Mouse (Mus musculus) granulocyte monocyte progenitor cell, adult 5-6 weeks (primary cell): ENCODE measurements around the gene Olfr323. TPM values are rescaled to one million over a fixed set of nuclear protein-coding genes. Genes with fewer than 3 reads are reported as not detected.

Experiments
- ATAC-seq: replicated peaks from 2 replicates; pipeline ENCODE4 v1.8.0; 2016; ENCODE audit warnings: mild to moderate bottlenecking, moderate TSS enrichment, inconsistent platforms; ENCODE audit not compliant: poor library complexity, severe bottlenecking
- total RNA-seq, 2 experiments: library from RNA; stranded (forward) in 1 of 2; stranded (reverse) in 1 of 2; fragments of 200-712, 200-1000 nt in 1 of 2; fragments of >200 nt in 1 of 2; fragmentation: Nextera tagmentation in 1 of 2; gene quantifications; 2 replicates each; pipeline ENCODE4 v1.2.3; 2014 to 2017

Olfr323 gene
- total RNA-seq, 2 experiments from 2014 or later: not detected

DNA sequence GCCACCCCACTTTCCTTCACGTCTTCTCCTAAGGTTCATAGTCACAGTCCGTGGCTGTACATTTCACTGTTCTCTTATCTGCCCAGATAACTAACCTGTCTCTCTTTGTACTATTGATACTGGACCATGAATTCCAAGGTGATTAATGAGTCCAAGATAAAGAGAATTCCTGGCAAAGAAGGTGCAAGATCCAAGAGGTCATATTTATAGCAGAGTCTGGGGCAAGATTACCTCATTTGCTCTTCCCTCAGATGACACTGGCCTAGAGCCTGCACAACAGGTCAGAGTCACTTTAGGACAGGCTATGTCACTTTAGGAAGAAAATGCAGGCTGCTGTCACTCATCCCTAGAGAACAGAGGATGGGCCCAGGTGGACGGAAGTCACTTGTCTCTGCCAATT is 25.1 kb downstream of the Olfr323 start:
- no peak for ATAC-seq

DNA sequence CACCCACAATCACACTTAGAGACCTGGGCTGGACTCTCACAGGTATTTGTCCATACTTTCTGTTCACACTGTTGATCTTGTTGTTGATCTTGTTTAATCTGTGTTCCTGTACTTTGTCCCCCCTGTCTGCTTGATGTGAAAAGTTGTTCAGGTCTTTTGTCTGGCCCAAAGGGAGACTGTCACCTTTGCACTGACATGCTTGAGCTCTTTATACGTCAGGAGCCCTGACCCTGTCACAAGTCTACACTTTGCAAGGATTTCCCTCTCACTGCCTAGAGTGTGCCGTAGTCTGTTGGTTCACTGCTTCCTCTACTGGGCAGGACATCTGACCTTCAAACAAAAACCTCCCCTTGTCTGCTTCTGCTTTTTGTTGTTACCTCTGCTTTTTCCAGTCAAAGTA is 25.6 kb downstream of the Olfr323 start:
- ATAC-seq: no peak

DNA sequence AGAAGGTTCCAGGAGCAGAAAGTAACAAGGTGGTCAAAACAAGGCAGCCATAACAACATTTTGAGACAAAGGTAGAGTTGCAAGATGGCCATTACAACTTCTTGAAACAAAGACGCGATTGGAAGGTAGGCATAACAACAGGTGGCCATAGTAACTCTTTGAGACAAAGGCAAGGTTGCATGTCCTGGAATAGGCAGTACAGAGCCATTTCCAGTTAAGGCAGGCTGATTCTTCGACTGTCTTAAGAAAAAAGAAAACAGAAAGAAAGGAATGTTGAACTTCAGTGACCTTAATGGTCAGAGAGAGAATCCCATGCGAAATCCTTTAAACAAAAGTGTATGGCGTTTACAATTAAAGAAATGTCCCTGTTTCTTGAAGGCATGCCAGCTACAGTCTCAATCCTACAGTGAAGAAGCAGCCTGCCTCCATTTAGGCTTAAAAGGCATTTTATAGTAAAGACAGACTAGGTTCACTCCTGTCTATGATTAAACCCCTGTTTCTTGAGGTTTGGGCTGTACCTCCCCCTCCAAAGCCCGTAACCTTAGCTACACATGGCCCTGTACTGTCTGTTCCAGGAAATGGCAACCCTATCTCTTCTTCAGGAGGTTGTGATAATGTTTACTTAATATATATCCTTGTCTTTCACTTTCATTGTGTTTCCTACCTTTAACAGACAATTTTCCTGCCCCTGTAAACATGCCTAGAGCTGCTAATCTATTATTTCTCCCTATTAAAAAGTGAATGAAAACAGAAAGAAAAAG is 27.3 kb downstream of the Olfr323 start:
- ATAC-seq: no peak

DNA sequence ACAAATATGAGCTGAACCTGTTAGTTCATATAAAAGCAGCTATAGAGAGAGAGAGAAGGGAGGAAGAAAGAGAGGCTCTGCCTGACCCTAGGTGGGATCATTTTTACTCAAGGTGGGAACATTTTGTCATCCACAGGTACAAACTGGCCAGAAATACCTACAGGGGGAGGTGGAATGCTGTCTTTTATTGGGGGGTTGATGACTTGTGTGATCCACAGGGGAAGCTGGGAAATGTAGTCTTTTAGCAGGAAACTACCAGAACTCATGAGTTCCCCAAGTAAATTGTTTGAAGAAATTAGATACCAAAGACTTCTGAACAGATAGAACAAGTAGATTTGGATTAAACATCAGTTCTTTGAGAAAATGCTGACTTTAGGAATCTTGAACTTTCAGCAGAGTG is 28.2 kb downstream of the Olfr323 start:
- ATAC-seq: no peak

DNA sequence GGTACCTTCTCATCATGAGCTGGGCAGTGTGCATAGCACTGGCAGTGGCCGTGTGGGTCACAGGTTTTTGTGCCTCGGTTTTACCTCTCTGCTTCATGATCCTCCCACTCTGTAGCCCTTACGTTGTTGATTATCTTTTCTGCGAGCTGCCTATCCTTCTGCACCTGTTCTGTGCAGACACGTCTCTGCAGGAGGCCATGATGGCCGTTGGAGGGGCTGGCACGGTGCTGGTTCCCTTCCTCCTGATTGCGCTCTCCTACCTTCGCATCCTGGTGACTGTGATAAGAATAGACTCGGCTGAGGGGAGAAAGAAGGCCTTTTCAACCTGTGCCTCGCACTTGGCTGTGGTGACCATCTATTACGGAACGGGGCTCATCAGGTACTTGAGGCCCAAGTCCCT is 32.5 kb downstream of the Olfr323 start:
- no peak for ATAC-seq

DNA sequence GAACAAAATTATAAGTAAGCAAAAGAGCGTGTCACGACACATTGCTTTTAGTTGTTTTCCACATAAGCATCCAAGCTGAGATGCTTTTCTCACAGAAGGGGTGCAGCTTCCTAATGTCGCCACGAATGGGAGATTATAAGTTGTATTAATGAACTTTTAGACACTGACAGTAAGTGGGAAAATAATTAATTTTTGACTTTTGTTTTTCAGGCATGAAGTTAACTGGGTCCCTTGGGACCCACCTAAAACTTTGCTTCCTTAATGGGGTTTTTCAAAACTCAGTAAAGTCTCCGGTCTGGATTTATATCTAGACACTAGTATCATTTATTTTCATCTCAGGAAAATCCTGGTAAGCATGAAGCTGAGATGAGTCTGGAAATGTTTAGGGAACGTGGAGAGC is 35.5 kb downstream of the Olfr323 start, which contains the start of gene Olfr324:
Olfr324 (plus strand) TSS at position 301 of the 400 bp plus-strand sequence.
- ATAC-seq: no peak

DNA sequence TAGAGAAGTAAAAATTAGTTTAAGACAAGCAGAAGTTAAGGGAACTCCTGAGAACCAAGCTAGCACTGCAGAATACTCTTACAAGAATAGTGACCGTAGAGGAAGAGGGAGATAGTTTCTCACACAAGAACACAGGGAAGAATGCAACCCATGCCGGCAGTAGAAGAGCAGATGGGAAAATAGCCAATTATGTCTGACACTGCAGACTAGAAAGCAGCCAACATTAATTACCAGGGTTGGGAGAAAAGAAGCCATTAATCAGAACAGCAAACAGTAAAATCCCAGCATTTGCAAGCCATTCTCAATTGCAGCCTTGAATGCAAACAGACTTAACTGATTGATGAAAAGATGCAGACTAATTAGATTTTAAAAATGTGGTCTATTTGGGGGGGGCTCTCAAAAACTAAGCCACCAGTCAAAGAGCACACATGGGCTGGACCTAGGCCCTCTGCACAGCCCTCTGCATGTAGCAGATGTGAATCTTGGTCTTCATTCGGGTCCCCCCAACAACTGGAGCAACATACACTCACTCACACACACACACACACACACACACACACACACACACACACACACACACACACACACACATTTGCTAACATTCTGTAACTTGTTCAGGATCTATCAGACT is 41.6 kb downstream of the Olfr323 start:
- no peak for ATAC-seq

DNA sequence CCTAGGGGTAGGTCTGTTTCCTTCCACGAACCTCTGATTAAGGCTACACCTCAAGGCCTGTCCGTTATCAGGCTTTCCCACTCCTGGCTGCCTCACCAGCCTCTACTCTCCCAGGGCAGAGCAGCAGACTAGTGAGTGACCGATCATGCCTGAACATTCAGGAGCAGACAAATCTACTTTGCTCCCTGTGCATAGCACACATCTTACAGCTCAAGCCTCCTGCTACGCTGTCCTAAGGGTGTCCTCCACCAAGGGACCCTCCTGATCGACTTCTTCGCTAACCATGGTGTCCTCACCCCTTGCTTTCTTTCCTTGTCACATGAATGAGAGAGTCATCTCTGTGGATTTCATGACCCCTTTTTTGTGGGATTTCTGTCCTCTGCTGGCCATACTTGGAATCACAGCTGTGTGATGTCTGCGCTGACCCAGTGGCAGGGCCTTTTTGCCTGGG is 42.4 kb downstream of the Olfr323 start:
- no peak for ATAC-seq

DNA sequence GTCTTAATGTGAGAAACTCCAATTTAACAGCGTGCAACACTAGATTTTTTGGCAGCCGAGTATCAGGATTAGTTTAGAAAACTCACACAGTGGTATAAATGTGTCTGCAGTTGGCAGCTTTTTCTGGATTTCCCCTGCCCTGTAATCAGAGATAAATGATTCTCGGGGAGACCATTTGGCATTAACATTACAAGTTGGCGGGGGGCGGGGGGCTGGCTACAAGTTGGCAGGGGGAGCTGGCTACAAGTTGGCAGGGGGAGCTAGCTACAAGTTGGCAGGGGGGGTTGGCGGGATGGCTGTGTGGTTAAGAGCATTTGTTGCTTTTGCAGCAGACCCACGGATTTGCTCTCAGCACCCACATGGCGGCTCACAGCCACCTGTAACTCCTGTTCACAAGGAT is 51.7 kb downstream of the Olfr323 start:
- no peak for ATAC-seq

DNA sequence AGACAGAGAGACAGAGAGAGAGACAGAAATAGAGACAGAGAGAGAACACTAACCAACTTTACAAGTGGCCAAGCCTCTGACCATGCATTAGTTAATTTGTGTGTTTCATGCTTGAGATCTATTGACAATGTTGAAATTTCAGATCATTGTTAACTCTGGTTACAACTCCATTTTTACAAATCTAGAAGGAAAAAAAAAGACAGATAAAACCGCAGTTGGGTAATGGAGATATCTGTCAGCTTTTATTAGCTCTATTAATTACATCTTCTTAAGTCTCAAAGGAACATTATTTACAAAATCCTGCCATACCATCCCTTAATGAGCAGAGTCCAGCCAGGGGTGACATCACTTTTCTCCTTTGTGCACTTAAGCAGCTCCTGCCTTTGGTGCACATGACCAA is 52.9 kb downstream of the Olfr323 start, which contains the start of gene Olfr325:
Olfr325 (plus strand) TSS at position 301 of the 400 bp plus-strand sequence.
- no peak for ATAC-seq

Other genes with a start within 250 kb of the Olfr323 start
- gene 1810065E05Rik, start 209.4 kb downstream of the Olfr323 start, total RNA-seq (2014; fragmentation: Nextera tagmentation): not detected in 2 replicates
- gene 1810065E05Rik, start 209.4 kb downstream of the Olfr323 start, total RNA-seq (2017): not detected in 2 replicates
- not detected in 2 replicates for gene Gm12253, start 197.9 kb downstream of the Olfr323 start, total RNA-seq (2014; fragmentation: Nextera tagmentation)
- not detected in 2 replicates for gene Gm12253, start 197.9 kb downstream of the Olfr323 start, total RNA-seq (2017)
- gene Lypd9, start 177.6 kb downstream of the Olfr323 start, total RNA-seq (2014; fragmentation: Nextera tagmentation): not detected in 2 replicates
- not detected in 2 replicates for gene Lypd9, start 177.6 kb downstream of the Olfr323 start, total RNA-seq (2017)
- not detected in 2 replicates for gene Olfr30, start 168.2 kb downstream of the Olfr323 start, total RNA-seq (2014; fragmentation: Nextera tagmentation)
- gene Olfr30, start 168.2 kb downstream of the Olfr323 start, total RNA-seq (2017): not detected in 2 replicates
- not detected in 2 replicates for gene Olfr332, start 137.9 kb downstream of the Olfr323 start, total RNA-seq (2014; fragmentation: Nextera tagmentation)
- gene Olfr332, start 137.9 kb downstream of the Olfr323 start, total RNA-seq (2017): not detected in 2 replicates
- not detected in 2 replicates for gene Olfr331, start 127.9 kb downstream of the Olfr323 start, total RNA-seq (2014; fragmentation: Nextera tagmentation)
- gene Olfr331, start 127.9 kb downstream of the Olfr323 start, total RNA-seq (2017): not detected in 2 replicates
- gene Olfr330, start 95.7 kb downstream of the Olfr323 start, total RNA-seq (2014; fragmentation: Nextera tagmentation): not detected in 2 replicates
- gene Olfr330, start 95.7 kb downstream of the Olfr323 start, total RNA-seq (2017): not detected in 2 replicates
- gene Olfr329-ps, start 84.1 kb downstream of the Olfr323 start, total RNA-seq (2014; fragmentation: Nextera tagmentation): not detected in 2 replicates
- not detected in 2 replicates for gene Olfr329-ps, start 84.1 kb downstream of the Olfr323 start, total RNA-seq (2017)
- not detected in 2 replicates for gene Olfr328, start 74.9 kb downstream of the Olfr323 start, total RNA-seq (2014; fragmentation: Nextera tagmentation)
- gene Olfr328, start 74.9 kb downstream of the Olfr323 start, total RNA-seq (2017): not detected in 2 replicates
- not detected in 2 replicates for gene Olfr224, start 59.9 kb downstream of the Olfr323 start, total RNA-seq (2014; fragmentation: Nextera tagmentation)
- not detected in 2 replicates for gene Olfr224, start 59.9 kb downstream of the Olfr323 start, total RNA-seq (2017)
- gene Olfr325, start 52.8 kb downstream of the Olfr323 start, total RNA-seq (2014; fragmentation: Nextera tagmentation): not detected in 2 replicates
- not detected in 2 replicates for gene Olfr325, start 52.8 kb downstream of the Olfr323 start, total RNA-seq (2017)
- not detected in 2 replicates for gene Olfr324, start 35.4 kb downstream of the Olfr323 start, total RNA-seq (2014; fragmentation: Nextera tagmentation)
- not detected in 2 replicates for gene Olfr324, start 35.4 kb downstream of the Olfr323 start, total RNA-seq (2017)
- gene 2210407C18Rik, start 14.4 kb downstream of the Olfr323 start, total RNA-seq (2014; fragmentation: Nextera tagmentation): not detected in 2 replicates
- not detected in 2 replicates for gene 2210407C18Rik, start 14.4 kb downstream of the Olfr323 start, total RNA-seq (2017)
- 1.4 and 1.6 TPM in 2 replicates for gene Trim58, start 10.0 kb upstream of the Olfr323 start, total RNA-seq (2014; fragmentation: Nextera tagmentation)
- 0.31 and 0.56 TPM in 2 replicates for gene Trim58, start 10.0 kb upstream of the Olfr323 start, total RNA-seq (2017)
- not detected in 2 replicates for gene Olfr322, start 28.3 kb upstream of the Olfr323 start, total RNA-seq (2014; fragmentation: Nextera tagmentation)
- gene Olfr322, start 28.3 kb upstream of the Olfr323 start, total RNA-seq (2017): not detected in 2 replicates
- not detected in 2 replicates for gene Olfr320, start 50.6 kb upstream of the Olfr323 start, total RNA-seq (2014; fragmentation: Nextera tagmentation)
- gene Olfr320, start 50.6 kb upstream of the Olfr323 start, total RNA-seq (2017): not detected in 2 replicates
- not detected in 2 replicates for gene Olfr319, start 68.7 kb upstream of the Olfr323 start, total RNA-seq (2014; fragmentation: Nextera tagmentation)
- not detected in 2 replicates for gene Olfr319, start 68.7 kb upstream of the Olfr323 start, total RNA-seq (2017)
- not detected in 2 replicates for gene Olfr318, start 93.5 kb upstream of the Olfr323 start, total RNA-seq (2014; fragmentation: Nextera tagmentation)
- gene Olfr318, start 93.5 kb upstream of the Olfr323 start, total RNA-seq (2017): not detected in 2 replicates
- not detected in 2 replicates for gene Olfr317, start 108.7 kb upstream of the Olfr323 start, total RNA-seq (2014; fragmentation: Nextera tagmentation)
- gene Olfr317, start 108.7 kb upstream of the Olfr323 start, total RNA-seq (2017): not detected in 2 replicates
- not detected in 2 replicates for gene Olfr316, start 122.2 kb upstream of the Olfr323 start, total RNA-seq (2014; fragmentation: Nextera tagmentation)
- gene Olfr316, start 122.2 kb upstream of the Olfr323 start, total RNA-seq (2017): not detected in 2 replicates
- not detected in 2 replicates for gene Olfr315, start 142.7 kb upstream of the Olfr323 start, total RNA-seq (2014; fragmentation: Nextera tagmentation)
- gene Olfr315, start 142.7 kb upstream of the Olfr323 start, total RNA-seq (2017): not detected in 2 replicates
- not detected in 2 replicates for gene Olfr314, start 152.5 kb upstream of the Olfr323 start, total RNA-seq (2014; fragmentation: Nextera tagmentation)
- gene Olfr314, start 152.5 kb upstream of the Olfr323 start, total RNA-seq (2017): not detected in 2 replicates
- not detected in 2 replicates for gene Fam183b, start 171.5 kb upstream of the Olfr323 start, total RNA-seq (2014; fragmentation: Nextera tagmentation)
- gene Fam183b, start 171.5 kb upstream of the Olfr323 start, total RNA-seq (2017): not detected in 2 replicates
- not detected in 2 replicates for gene Olfr313, start 184.5 kb upstream of the Olfr323 start, total RNA-seq (2014; fragmentation: Nextera tagmentation)
- not detected in 2 replicates for gene Olfr313, start 184.5 kb upstream of the Olfr323 start, total RNA-seq (2017)
- not detected in 2 replicates for gene Olfr312, start 198.7 kb upstream of the Olfr323 start, total RNA-seq (2014; fragmentation: Nextera tagmentation)
- gene Olfr312, start 198.7 kb upstream of the Olfr323 start, total RNA-seq (2017): not detected in 2 replicates
- not detected in 2 replicates for gene Olfr311, start 208.8 kb upstream of the Olfr323 start, total RNA-seq (2014; fragmentation: Nextera tagmentation)
- gene Olfr311, start 208.8 kb upstream of the Olfr323 start, total RNA-seq (2017): not detected in 2 replicates
- 4.1 and 6.7 TPM in 2 replicates for gene Gm12258, start 216.7 kb upstream of the Olfr323 start, total RNA-seq (2014; fragmentation: Nextera tagmentation)
- 0.67 and 2.3 TPM in 2 replicates for gene Gm12258, start 216.7 kb upstream of the Olfr323 start, total RNA-seq (2017)
- gene 2810021J22Rik, start 236.7 kb upstream of the Olfr323 start, total RNA-seq (2014; fragmentation: Nextera tagmentation): 2.8 and 3.8 TPM in 2 replicates
- 2.1 and 2.5 TPM in 2 replicates for gene 2810021J22Rik, start 236.7 kb upstream of the Olfr323 start, total RNA-seq (2017)